Mouse (Mus musculus): Measurements from ENCODE around the gene Tnpo2. TPM values are rescaled to one million over a fixed set of nuclear protein-coding genes. Genes with fewer than 3 reads are reported as not detected.
A peak's percentile ranks its signal among the peaks of the same experiment; 100 is the strongest.

The Tnpo2 gene
- total RNA-seq, 2 experiments from 2014 or later, result 163 to 179 TPM

- DNase-seq, result peak; percentile 97
- intact Hi-C loops (cut with DNase I), result no loop called here
Measured at GRCm38 (mm10) chr8:85026670-85027515, 9.8 kb upstream of the Tnpo2 start, which contains the start of gene Trir. Gene Trir (plus strand): TSS chr8:85026823.

- intact Hi-C loops (cut with DNase I), result no loop called here
- DNase-seq, result no peak
Measured at GRCm38 (mm10) chr8:85027516-85027855, 9.2 kb upstream of the Tnpo2 start.

- intact Hi-C loops (cut with DNase I), result no loop called here
- DNase-seq, result no peak
Measured at GRCm38 (mm10) chr8:85027922-85028321, 8.8 kb upstream of the Tnpo2 start.

- intact Hi-C loops (cut with DNase I), result no loop called here
Measured at GRCm38 (mm10) chr8:85029271-85029670, 7.4 kb upstream of the Tnpo2 start.

GRCm38 (mm10) chr8:85032622-85033311 lies 3.9 kb upstream of the Tnpo2 start:
- intact Hi-C loops (cut with DNase I), result no loop called here
- no peak for DNase-seq

More at GRCm38 (mm10) chr8:85029271-85029670, 7.4 kb upstream of the Tnpo2 start:
- no peak for DNase-seq

GRCm38 (mm10) chr8:85033867-85034266 lies 2.8 kb upstream of the Tnpo2 start:
- intact Hi-C loops (cut with DNase I), result no loop called here
- DNase-seq, result no peak

GRCm38 (mm10) chr8:85034764-85035163 lies 2.0 kb upstream of the Tnpo2 start:
- peak; percentile 80 for DNase-seq
- intact Hi-C loops (cut with DNase I), result no loop called here

- intact Hi-C loops (cut with DNase I), result no loop called here
- no peak for DNase-seq
Measured at GRCm38 (mm10) chr8:85035165-85035727, 1.5 kb upstream of the Tnpo2 start.

- intact Hi-C loops (cut with DNase I), result no loop called here
- no peak for DNase-seq
Measured at GRCm38 (mm10) chr8:85035728-85036310, 896 bp upstream of the Tnpo2 start.

GRCm38 (mm10) chr8:85036381-85036717 lies 366 bp upstream of the Tnpo2 start:
- DNase-seq, result no peak
- intact Hi-C loops (cut with DNase I), result no loop called here

- DNase-seq, result peak; percentile 61
- intact Hi-C loops (cut with DNase I), result no loop called here
Measured at GRCm38 (mm10) chr8:85037366-85037680, 608 bp downstream of the Tnpo2 start.

GRCm38 (mm10) chr8:85037681-85038531 lies 1.2 kb downstream of the Tnpo2 start:
- peak; percentile 37 for DNase-seq
- intact Hi-C loops (cut with DNase I), result no loop called here

- intact Hi-C loops (cut with DNase I), result no loop called here
- DNase-seq, result no peak
Measured at GRCm38 (mm10) chr8:85043619-85044018, 6.9 kb downstream of the Tnpo2 start.

GRCm38 (mm10) chr8:85057367-85057766 lies 20.7 kb downstream of the Tnpo2 start:
- intact Hi-C loops (cut with DNase I), result no loop called here

GRCm38 (mm10) chr8:85059879-85060616 lies 23.3 kb downstream of the Tnpo2 start, which contains the start of gene Fbxw9:
Gene Fbxw9 (plus strand): TSS chr8:85060055.
- intact Hi-C loops (cut with DNase I), result no loop called here

More at GRCm38 (mm10) chr8:85057367-85057766, 20.7 kb downstream of the Tnpo2 start:
- no peak for DNase-seq

GRCm38 (mm10) chr8:85062603-85063002 lies 25.9 kb downstream of the Tnpo2 start:
- no peak for DNase-seq
- intact Hi-C loops (cut with DNase I), result no loop called here

More at GRCm38 (mm10) chr8:85059879-85060616, 23.3 kb downstream of the Tnpo2 start, which contains the start of gene Fbxw9:
- DNase-seq, result peak; percentile 88

GRCm38 (mm10) chr8:85065213-85065612 lies 28.5 kb downstream of the Tnpo2 start:
- no peak for DNase-seq
- intact Hi-C loops (cut with DNase I), result no loop called here

GRCm38 (mm10) chr8:85067155-85067554 lies 30.4 kb downstream of the Tnpo2 start:
- DNase-seq, result no peak
- intact Hi-C loops (cut with DNase I), result no loop called here

GRCm38 (mm10) chr8:85067982-85068381 lies 31.3 kb downstream of the Tnpo2 start, which contains the start of gene Gm5741:
Gene Gm5741 (minus strand): TSS chr8:85067982.
- intact Hi-C loops (cut with DNase I), result no loop called here
- peak; percentile 56 for DNase-seq

- intact Hi-C loops (cut with DNase I), result no loop called here
- DNase-seq, result no peak
Measured at GRCm38 (mm10) chr8:85071041-85071440, 34.3 kb downstream of the Tnpo2 start.
